Mouse (Mus musculus): Measurements from ENCODE around the gene Ccnl2.
"Not testable (repeated sequence)": the region's sequence is repeated elsewhere in the genome, so short reads cannot be mapped to it uniquely, and the experiment has no call there.

Gene Ccnl2

DNA sequence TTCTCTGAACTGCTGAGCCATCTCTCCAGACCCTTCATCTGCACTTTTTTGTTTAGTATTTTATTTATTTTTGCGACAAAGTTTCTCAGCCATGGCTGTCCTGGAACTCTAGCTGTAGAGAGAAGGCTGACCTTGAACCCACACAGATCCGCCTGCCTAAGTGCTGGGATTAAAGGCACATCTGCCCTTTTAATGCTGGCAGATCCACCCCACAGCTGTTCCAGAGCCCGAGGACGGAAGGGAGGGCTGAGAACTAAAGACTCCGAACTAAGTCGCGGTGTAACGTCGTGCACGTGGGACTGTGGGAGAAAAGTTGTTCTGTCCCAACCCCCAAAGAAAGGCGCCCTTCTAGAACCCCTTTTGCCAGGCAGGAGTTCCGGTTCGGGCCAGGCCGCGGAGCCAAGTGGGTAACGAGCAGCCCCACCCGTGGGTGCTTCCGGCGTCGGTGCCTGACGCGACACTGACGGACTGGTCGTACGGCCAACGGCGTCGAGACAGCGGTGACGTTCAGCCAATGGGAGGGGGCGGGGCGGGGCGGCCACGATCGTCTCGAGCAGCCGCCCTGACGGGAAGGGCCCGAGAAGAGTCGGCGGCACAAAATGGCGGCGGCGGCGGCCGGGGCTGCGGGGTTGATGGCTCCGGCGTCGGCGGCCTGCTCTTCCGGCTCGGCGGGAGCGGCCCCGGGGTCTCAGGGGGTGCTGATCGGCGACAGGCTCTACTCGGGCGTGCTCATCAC lies at the start of gene Ccnl2:
Ccnl2 (plus strand) TSS at position 561 of the 736 bp plus-strand sequence.
- DNase-seq (ENCODE audit: low spot score in 2 of 2) = peak; percentile 90 to 93

- no peak for DNase-seq (ENCODE audit: low spot score in 2 of 2)
Observed at GRCm38 (mm10) chr4:155769496-155769879, 42.8 kb upstream of the Ccnl2 start.

DNA sequence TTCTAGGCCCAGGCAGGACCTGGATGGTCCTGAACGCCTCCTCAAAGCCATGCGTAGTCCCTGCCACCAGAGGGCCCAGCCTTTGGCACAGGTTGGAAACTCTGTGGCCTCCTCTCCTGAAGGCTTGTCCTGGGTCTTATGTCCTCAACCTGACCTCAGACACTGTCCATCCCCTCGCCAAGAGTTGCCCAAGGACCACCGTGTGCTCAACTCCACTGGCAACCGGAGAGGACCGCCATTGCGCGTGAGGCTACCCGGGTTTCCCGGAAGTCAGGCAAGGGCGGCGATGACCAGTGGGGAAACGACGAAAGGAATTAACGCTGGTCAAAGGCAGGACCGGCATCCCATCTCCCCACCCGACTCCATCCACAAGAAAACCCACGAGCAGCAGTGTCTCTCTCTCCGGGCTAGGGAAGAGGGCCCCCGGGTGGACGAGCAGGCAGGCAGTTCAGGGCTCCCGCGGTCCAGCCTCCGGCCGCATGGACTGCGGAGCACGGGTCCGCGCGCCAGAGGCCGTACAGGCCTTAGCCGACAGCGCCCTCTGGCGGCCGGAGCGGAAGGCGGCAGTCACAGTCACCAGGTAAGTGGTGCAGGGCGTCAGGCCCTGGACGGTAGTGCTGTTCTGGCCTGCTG lies 42.3 kb upstream of the Ccnl2 start:
- peak; percentile 61 to 86 for DNase-seq (ENCODE audit: low spot score in 2 of 2)

DNA sequence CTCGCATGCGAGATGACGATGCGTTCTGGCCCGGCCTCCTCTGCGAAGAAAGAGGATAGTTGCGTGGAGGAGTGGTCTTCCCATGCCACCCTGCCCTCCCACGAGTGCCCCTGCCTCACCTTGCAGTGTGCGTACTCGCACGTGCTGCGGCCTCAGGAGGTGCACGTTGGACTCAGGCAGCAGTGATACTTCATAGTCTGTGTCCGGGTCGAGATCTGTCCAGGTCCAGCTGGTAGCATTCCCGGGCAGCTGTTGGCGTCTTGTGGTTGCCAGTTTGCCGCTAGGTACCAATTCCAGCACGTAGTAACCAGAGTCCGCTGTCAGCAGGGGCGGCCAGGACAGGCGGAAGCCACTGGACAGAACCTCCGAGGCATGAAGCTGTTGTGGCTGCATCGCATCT lies 41.7 kb upstream of the Ccnl2 start:
- DNase-seq (ENCODE audit: low spot score in 2 of 2) = no peak

DNA sequence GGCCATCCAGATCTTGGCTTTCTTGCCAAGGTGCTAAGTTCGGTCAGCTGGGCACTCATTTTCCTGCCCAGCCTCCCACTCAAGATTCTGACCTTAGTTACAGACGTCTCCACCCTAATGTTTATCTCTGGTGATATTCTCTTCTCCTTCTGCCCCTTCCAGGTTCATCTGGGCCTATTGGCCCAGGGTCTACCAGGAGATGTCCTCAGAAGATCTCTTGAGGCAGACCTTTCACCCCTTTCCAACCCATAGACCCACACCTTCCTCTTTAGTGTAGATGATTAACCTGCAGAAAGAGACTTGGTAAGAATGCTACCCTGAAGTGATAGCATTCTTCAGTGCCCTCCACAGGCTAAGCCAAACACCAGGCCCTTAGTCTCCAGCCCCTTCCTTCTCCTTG lies 40.6 kb upstream of the Ccnl2 start:
- DNase-seq (ENCODE audit: low spot score in 2 of 2) = no peak

GRCm38 (mm10) chr4:155772786-155773185 lies 39.5 kb upstream of the Ccnl2 start:
- no peak for DNase-seq (ENCODE audit: low spot score in 2 of 2)

GRCm38 (mm10) chr4:155773335-155774078 lies 38.8 kb upstream of the Ccnl2 start:
- DNase-seq (ENCODE audit: low spot score in 2 of 2) = no peak

- peak; percentile 75 to 84 for DNase-seq (ENCODE audit: low spot score in 2 of 2)
Observed at GRCm38 (mm10) chr4:155774280-155774754, 38.0 kb upstream of the Ccnl2 start, which contains the start of gene Vwa1. Gene Vwa1 (minus strand): TSS chr4:155774698.

GRCm38 (mm10) chr4:155774971-155775740 lies 37.1 kb upstream of the Ccnl2 start:
- DNase-seq (ENCODE audit: low spot score in 2 of 2) = no peak

GRCm38 (mm10) chr4:155775855-155776254 lies 36.4 kb upstream of the Ccnl2 start:
- no peak for DNase-seq (ENCODE audit: low spot score in 2 of 2)

GRCm38 (mm10) chr4:155776704-155777335 lies 35.5 kb upstream of the Ccnl2 start:
- no peak for DNase-seq (ENCODE audit: low spot score in 2 of 2)

- DNase-seq (ENCODE audit: low spot score in 2 of 2) = no peak
Observed at GRCm38 (mm10) chr4:155777816-155778215, 34.5 kb upstream of the Ccnl2 start.

- no peak for DNase-seq (ENCODE audit: low spot score in 2 of 2)
Observed at GRCm38 (mm10) chr4:155779498-155779897, 32.8 kb upstream of the Ccnl2 start.

- no peak for DNase-seq (ENCODE audit: low spot score in 2 of 2)
Observed at GRCm38 (mm10) chr4:155780895-155781294, 31.4 kb upstream of the Ccnl2 start.

- no peak for DNase-seq (ENCODE audit: low spot score in 2 of 2)
Observed at GRCm38 (mm10) chr4:155783486-155784080, 28.7 kb upstream of the Ccnl2 start.

GRCm38 (mm10) chr4:155784081-155784701 lies 28.1 kb upstream of the Ccnl2 start:
- peak; percentile 38 to 66 for DNase-seq (ENCODE audit: low spot score in 2 of 2)

- DNase-seq (ENCODE audit: low spot score in 2 of 2) = no peak
Observed at GRCm38 (mm10) chr4:155785246-155785645, 27.0 kb upstream of the Ccnl2 start.

- no peak for DNase-seq (ENCODE audit: low spot score in 2 of 2)
Observed at GRCm38 (mm10) chr4:155785819-155786218, 26.5 kb upstream of the Ccnl2 start, which contains the start of gene Tmem88b. Gene Tmem88b (minus strand): TSS chr4:155785874.

GRCm38 (mm10) chr4:155788300-155788699 lies 24.0 kb upstream of the Ccnl2 start:
- DNase-seq (ENCODE audit: low spot score in 2 of 2) = no peak

DNA sequence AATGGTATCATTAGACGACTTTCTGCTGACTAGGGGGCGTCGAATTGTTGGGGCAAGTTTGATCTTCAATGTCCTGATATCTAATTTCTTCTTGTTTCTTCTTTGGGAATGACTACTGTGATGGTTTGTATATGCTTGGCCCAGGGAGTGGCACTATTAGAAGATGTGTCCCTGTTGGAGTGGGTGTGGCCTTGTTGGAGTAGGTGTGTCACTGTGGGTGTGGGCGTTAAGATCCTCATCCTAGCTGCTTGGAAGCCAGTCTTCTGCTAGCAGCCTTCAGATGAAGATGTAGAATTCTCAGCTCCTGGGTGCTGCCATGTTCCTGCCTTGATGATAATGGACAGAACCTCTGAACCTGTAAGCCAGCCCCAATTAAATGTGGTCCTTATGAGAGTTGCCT lies 23.5 kb upstream of the Ccnl2 start:
- DNase-seq (ENCODE audit: low spot score in 2 of 2) = not testable (repeated sequence)

All from thymus, postnatal 10 days (tissue).